Mouse (Mus musculus) hindbrain, embryonic 16.5 days (tissue): ENCODE measurements around the gene Thsd7b. TPM values are rescaled to one million over a fixed set of nuclear protein-coding genes. Genes with fewer than 3 reads are reported as not detected.
"Not testable (repeated sequence)": the region's sequence is repeated elsewhere in the genome, so short reads cannot be mapped to it uniquely, and the experiment has no call there.

Experiments used
- ATAC-seq: fragments of 200-750 bp; cut with Nextera tagmentation; 2 replicates; pipeline ENCODE4 v1.8.0; 2017; ENCODE audit warnings: moderate TSS enrichment, moderate library complexity
- H3K27ac ChIP-seq: fragments of 300-500 bp; sonication (generic); 2 replicates; pipeline ENCODE4 v1.5.1; 2014; ENCODE audit warnings: low read depth, mild to moderate bottlenecking, control low read depth, low read length, moderate library complexity
- H3K27me3 ChIP-seq: fragments of 300-500 bp; sonication (generic); replicated peaks from 2 replicates; pipeline ENCODE4 v1.6.1; 2014; ENCODE audit warnings: low read length; ENCODE audit not compliant: control insufficient read depth, insufficient read depth
- H3K36me3 ChIP-seq: fragments of 300-500 bp; sonication (generic); 2 replicates; pipeline ENCODE4 v1.6.1; 2014; ENCODE audit warnings: mild to moderate bottlenecking, low read length, moderate library complexity, mixed read lengths; ENCODE audit not compliant: control insufficient read depth, insufficient read depth
- H3K4me1 ChIP-seq: fragments of 300-500 bp; sonication (generic); 2 replicates; pipeline ENCODE4 v1.6.1; 2014; ENCODE audit warnings: low read depth, low read length; ENCODE audit not compliant: control insufficient read depth, insufficient read depth
- H3K4me2 ChIP-seq: fragments of 300-500 bp; sonication (generic); 2 replicates; pipeline ENCODE4 v1.6.1; 2014; ENCODE audit warnings: mild to moderate bottlenecking, low read length, control low read depth, moderate library complexity
- H3K4me3 ChIP-seq: fragments of 300-500 bp; sonication (generic); 2 replicates; pipeline ENCODE4 v1.5.1; 2014; ENCODE audit warnings: mild to moderate bottlenecking, low read length, control low read depth, moderate library complexity
- H3K9ac ChIP-seq: fragments of 300-500 bp; sonication (generic); 2 replicates; pipeline ENCODE4 v1.6.1; 2014; ENCODE audit warnings: low read depth, mild to moderate bottlenecking, control low read depth, low read length, moderate library complexity
- H3K9me3 ChIP-seq: fragments of 300-500 bp; sonication (generic); 2 replicates; pipeline ENCODE4 v1.6.1; 2014; ENCODE audit warnings: mild to moderate bottlenecking, low read length, moderate library complexity; ENCODE audit not compliant: control insufficient read depth
- WGBS: fragments of 180-500 bp; shearing (Covaris S2); extraction: QIAGEN DNeasy Blood & Tissue Kit; methylation state at CpG from one replicate; pipeline ENCODE4 v1.1.7; 2014; 5-methylcytosine and 5-hydroxymethylcytosine counted together
- polyA plus RNA-seq: library from polyadenylated mRNA; unstranded; fragments of >200 nt; fragmentation: Nextera tagmentation; extraction: Ambion mirVana; gene quantifications from 2 replicates; pipeline ENCODE4 v1.2.1, GENCODE M21; 2015

The Thsd7b gene
- polyA plus RNA-seq, 1 experiment from 2014 or later: 14.7 TPM

- H3K4me2 ChIP-seq: no peak overlapping the region
- H3K4me1 ChIP-seq: no peaks in the 10 kb centered on the region
- H3K4me3 ChIP-seq: no peak overlapping the region
- H3K27me3 ChIP-seq: no peaks in the 10 kb centered on the region
- no peak overlapping the region for H3K27ac ChIP-seq
- H3K36me3 ChIP-seq: no peaks in the 10 kb centered on the region
- no peak for ATAC-seq
- H3K9me3 ChIP-seq: no peaks in the 10 kb centered on the region
- 98% methylated on average over 1 of the region's 1 CpGs for WGBS
- H3K9ac ChIP-seq: no peak overlapping the region
Measured at GRCm38 (mm10) chr1:129917568-129917967, 644.5 kb downstream of the Thsd7b start.

- H3K9me3 ChIP-seq: no peaks in the 10 kb centered on the region
- no peak overlapping the region for H3K9ac ChIP-seq
- WGBS: 50% methylated on average over 1 of the region's 1 CpGs
- no peak overlapping the region for H3K4me2 ChIP-seq
- H3K27ac ChIP-seq: no peak overlapping the region
- H3K36me3 ChIP-seq: no peaks in the 10 kb centered on the region
- H3K27me3 ChIP-seq: no peaks in the 10 kb centered on the region
- H3K4me1 ChIP-seq: no peaks in the 10 kb centered on the region
- no peak for ATAC-seq
- no peak overlapping the region for H3K4me3 ChIP-seq
Measured at GRCm38 (mm10) chr1:129919385-129919784, 646.3 kb downstream of the Thsd7b start.

- no peaks in the 10 kb centered on the region for H3K36me3 ChIP-seq
- no peak overlapping the region for H3K27ac ChIP-seq
- no peak overlapping the region for H3K4me2 ChIP-seq
- H3K9ac ChIP-seq: no peak overlapping the region
- H3K9me3 ChIP-seq: peaks cover 5% of the 10 kb centered on the region
- ATAC-seq: no peak
- H3K4me1 ChIP-seq: no peaks in the 10 kb centered on the region
- H3K27me3 ChIP-seq: no peaks in the 10 kb centered on the region
- 86% methylated on average over 2 of the region's 2 CpGs for WGBS
- no peak overlapping the region for H3K4me3 ChIP-seq
Measured at GRCm38 (mm10) chr1:129931003-129931402, 657.9 kb downstream of the Thsd7b start.

- no peaks in the 10 kb centered on the region for H3K9me3 ChIP-seq
- H3K36me3 ChIP-seq: no peaks in the 10 kb centered on the region
- no peak overlapping the region for H3K4me3 ChIP-seq
- no peak overlapping the region for H3K4me2 ChIP-seq
- 58% methylated on average over 9 of the region's 9 CpGs for WGBS
- no peak overlapping the region for H3K9ac ChIP-seq
- ATAC-seq: no peak
- no peaks in the 10 kb centered on the region for H3K4me1 ChIP-seq
- H3K27ac ChIP-seq: no peak overlapping the region
- H3K27me3 ChIP-seq: no peaks in the 10 kb centered on the region
Measured at GRCm38 (mm10) chr1:129943116-129943515, 670.0 kb downstream of the Thsd7b start.

- no peak overlapping the region for H3K27ac ChIP-seq
- ATAC-seq: no peak
- no peaks in the 10 kb centered on the region for H3K27me3 ChIP-seq
- WGBS: 71% methylated on average over 4 of the region's 4 CpGs
- H3K36me3 ChIP-seq: no peaks in the 10 kb centered on the region
- no peaks in the 10 kb centered on the region for H3K4me1 ChIP-seq
- no peak overlapping the region for H3K4me2 ChIP-seq
- H3K9ac ChIP-seq: no peak overlapping the region
- no peak overlapping the region for H3K4me3 ChIP-seq
- no peaks in the 10 kb centered on the region for H3K9me3 ChIP-seq
Measured at GRCm38 (mm10) chr1:129947026-129947425, 673.9 kb downstream of the Thsd7b start.

GRCm38 (mm10) chr1:129955478-129955877, 682.4 kb downstream of the Thsd7b start:
- no peak for ATAC-seq

GRCm38 (mm10) chr1:129956625-129957024, 683.5 kb downstream of the Thsd7b start:
- Histone ChIP-seq H3K27ac (no peak overlapping the region), H3K27me3 (no peaks in the 10 kb centered on the region), H3K4me2 (no peak overlapping the region), H3K4me3 (no peak overlapping the region), H3K4me1 (no peaks in the 10 kb centered on the region), H3K9ac (no peak overlapping the region), H3K9me3 (no peaks in the 10 kb centered on the region), H3K36me3 (no peaks in the 10 kb centered on the region)
- ATAC-seq: no peak
- WGBS: 60% methylated on average over 4 of the region's 4 CpGs

More at GRCm38 (mm10) chr1:129955478-129955877, 682.4 kb downstream of the Thsd7b start:
- Histone ChIP-seq H3K9ac (no peak overlapping the region), H3K27ac (no peak overlapping the region), H3K4me3 (no peak overlapping the region), H3K36me3 (no peaks in the 10 kb centered on the region), H3K4me1 (no peaks in the 10 kb centered on the region), H3K9me3 (no peaks in the 10 kb centered on the region), H3K4me2 (no peak overlapping the region), H3K27me3 (no peaks in the 10 kb centered on the region)
- WGBS: 75% methylated on average over 1 of the region's 1 CpGs

GRCm38 (mm10) chr1:129959352-129959751, 686.2 kb downstream of the Thsd7b start:
- not testable (repeated sequence) for H3K4me1 ChIP-seq, H3K4me3 ChIP-seq, H3K4me2 ChIP-seq, H3K9me3 ChIP-seq, H3K27me3 ChIP-seq, H3K9ac ChIP-seq, H3K36me3 ChIP-seq, ATAC-seq, H3K27ac ChIP-seq
- 52% methylated on average over 2 of the region's 2 CpGs for WGBS

GRCm38 (mm10) chr1:129963166-129963565, 690.1 kb downstream of the Thsd7b start:
- no peaks in the 10 kb centered on the region for H3K9me3 ChIP-seq

GRCm38 (mm10) chr1:129989247-129989646, 716.1 kb downstream of the Thsd7b start:
- H3K9ac ChIP-seq, H3K27ac ChIP-seq, H3K9me3 ChIP-seq, H3K36me3 ChIP-seq, H3K4me2 ChIP-seq, ATAC-seq, H3K4me3 ChIP-seq, H3K4me1 ChIP-seq, H3K27me3 ChIP-seq: not testable (repeated sequence)

More at GRCm38 (mm10) chr1:129963166-129963565, 690.1 kb downstream of the Thsd7b start:
- no peak overlapping the region for H3K4me2 ChIP-seq
- ATAC-seq: no peak
- no peaks in the 10 kb centered on the region for H3K27me3 ChIP-seq
- no peak overlapping the region for H3K9ac ChIP-seq
- no peak overlapping the region for H3K4me3 ChIP-seq
- 92% methylated on average over 2 of the region's 2 CpGs for WGBS
- H3K36me3 ChIP-seq: no peaks in the 10 kb centered on the region
- H3K27ac ChIP-seq: no peak overlapping the region
- H3K4me1 ChIP-seq: no peaks in the 10 kb centered on the region
